Mouse (Mus musculus): ENCODE results near the gene Plekhn1.

DNA sequence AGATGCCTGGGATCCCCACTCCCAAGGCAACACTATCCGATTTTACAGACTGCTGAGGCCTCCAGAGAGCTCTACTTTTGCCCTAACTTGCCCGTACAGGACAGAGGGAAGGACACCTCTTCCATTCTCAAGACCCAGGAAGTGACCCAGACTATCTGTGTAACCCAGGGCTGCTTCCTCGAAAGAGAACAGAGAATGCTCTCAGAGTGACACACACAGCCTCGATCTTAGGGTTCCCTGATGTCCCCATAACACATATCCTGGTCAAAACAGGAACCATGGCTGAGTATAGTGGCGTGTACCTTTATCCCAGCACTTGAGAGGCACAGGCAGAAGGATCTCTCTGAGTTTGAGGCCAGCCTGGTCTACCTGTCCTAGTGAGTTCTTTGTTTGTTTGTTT, 50.9 kb downstream of the Plekhn1 start:
- TF ChIP-seq CTCF (IDR thresholded peaks at IDR 0.05; ENCODE audit: borderline replicate concordance, insufficient read depth, low read length) (no peak), POLR2A (IDR thresholded peaks at IDR 0.05; ENCODE audit: low read depth, low read length) (no peak)

Data from embryonic fibroblast, embryonic 13.5 days (primary cell).